9 mouse cellular contexts compared by ENCODE assay signal in genomic region chr19:22884357-22884756, GRCm38 (mm10).
DNase-seq lines count a peak whose midpoint lies in the region; ATAC-seq and TF ChIP-seq lines count a peak whose summit lies in the region.
"Had no signal": no experiment of that assay in that cellular context is flagged by ENCODE, and none has a peak within 500 bp of the region (broad histone marks: within the 10 kb centered on the region; RNA-seq: fewer than 3 reads in every experiment).

No protein-coding gene starts in this region.

- ATAC-seq in neural tube, embryonic 11.5 days (ENCODE audit: insufficient read depth, low FRiP score, low TSS enrichment), result peak; percentile 67; the same call in 1 of the 2 replicates
- ATAC-seq in hindbrain, embryonic 12.5 days (ENCODE audit: low FRiP score), result peak; percentile 67; the same call in 1 of the 2 replicates
- no peak; the same call in 1 of the 2 replicates for ATAC-seq in limb, embryonic 14.5 days (ENCODE audit: low FRiP score, low read depth)

- no peaks in the 10 kb centered on the region for H3K36me3 ChIP-seq in neural tube, embryonic 11.5 days (ENCODE audit: control insufficient read depth, insufficient read depth, low read length)
- H3K36me3 ChIP-seq in hindbrain, embryonic 12.5 days, result no peaks in the 10 kb centered on the region
- no peaks in the 10 kb centered on the region for H3K36me3 ChIP-seq in limb, embryonic 14.5 days (ENCODE audit: control insufficient read depth, insufficient read depth, low read length)

- no peak overlapping the region for H3K9ac ChIP-seq in neural tube, embryonic 11.5 days (ENCODE audit: low read length)
- peak overlapping the region; percentile 43; the same call in 1 of the 2 replicates for H3K9ac ChIP-seq in hindbrain, embryonic 12.5 days
- H3K9ac ChIP-seq in limb, embryonic 14.5 days (ENCODE audit: low read depth, low read length, severe bottlenecking), result no peak overlapping the region

- no peaks in the 10 kb centered on the region for H3K4me1 ChIP-seq in neural tube, embryonic 11.5 days (ENCODE audit: control insufficient read depth, insufficient read depth, low read length)
- H3K4me1 ChIP-seq in hindbrain, embryonic 12.5 days, result peaks cover 3% of the 10 kb centered on the region; the same call in 1 of the 2 replicates
- no peaks in the 10 kb centered on the region for H3K4me1 ChIP-seq in limb, embryonic 14.5 days (ENCODE audit: control insufficient read depth, insufficient read depth, low read length)

- H3K27me3 ChIP-seq in neural tube, embryonic 11.5 days (ENCODE audit: control insufficient read depth, insufficient read depth, low read length), result no peaks in the 10 kb centered on the region
- H3K27me3 ChIP-seq in hindbrain, embryonic 12.5 days, result 0 out of 2 replicates have a peak, but pooled peaks cover 6% of the 10 kb centered on the region
- no peaks in the 10 kb centered on the region for H3K27me3 ChIP-seq in limb, embryonic 14.5 days (ENCODE audit: control insufficient read depth, insufficient read depth, low read length)

- H3K27ac ChIP-seq in neural tube, embryonic 11.5 days (ENCODE audit: low read depth, low read length), result no peak overlapping the region
- H3K27ac ChIP-seq in hindbrain, embryonic 12.5 days, result no peak overlapping the region
- no peak overlapping the region for H3K27ac ChIP-seq in limb, embryonic 14.5 days (replicated peaks; ENCODE audit: low read depth, low read length)

- TF ChIP-seq POLR2A in limb, embryonic 14.5 days (IDR thresholded peaks at IDR 0.05; ENCODE audit: borderline replicate concordance, extremely low read depth, insufficient read depth, insufficient read length), result no peak

- WGBS in neural tube, embryonic 11.5 days, result 45% methylated on average over 11 of the region's 11 CpGs
- 56% methylated on average over 10 of the region's 11 CpGs for WGBS in hindbrain, embryonic 12.5 days
- 55% methylated on average over 11 of the region's 11 CpGs for WGBS in limb, embryonic 14.5 days

- no peak overlapping the region for H3K4me3 ChIP-seq in neural tube, embryonic 11.5 days (ENCODE audit: low read depth, low read length)
- no peak overlapping the region for H3K4me3 ChIP-seq in hindbrain, embryonic 12.5 days
- no peak overlapping the region for H3K4me3 ChIP-seq in limb, embryonic 14.5 days (replicated peaks; ENCODE audit: low read length)
- H3K4me3 ChIP-seq: erythroblast, embryonic 14.5 days had no signal

- H3K4me2 ChIP-seq in neural tube, embryonic 11.5 days (ENCODE audit: low read depth), result no peak overlapping the region
- H3K4me2 ChIP-seq in hindbrain, embryonic 12.5 days (replicated peaks), result peak overlapping the region; percentile 45
- H3K4me2 ChIP-seq in limb, embryonic 14.5 days (replicated peaks; ENCODE audit: low read depth, low read length, severe bottlenecking), result peak overlapping the region; percentile 45

- peak; percentile 43 for DNase-seq in embryo, embryonic 10 days (ENCODE audit: low spot score)
- DNase-seq in embryo, embryonic 9.5 days (ENCODE audit: extremely low spot score), result no peak
- DNase-seq in neural tube, embryonic 11.5 days (ENCODE audit: low spot score), result peak; percentile 18
- DNase-seq in neural tube, embryonic 10.5 days (ENCODE audit: extremely low spot score, low spot score), result no peak
- no peak for DNase-seq in limb, embryonic 14.5 days (ENCODE audit: low spot score)
- DNase-seq in thymus, postnatal 25 days, result no peak
- DNase-seq in ovary, adult 18-20 months (ENCODE audit: low spot score), result no peak

- H3K9me3 ChIP-seq in neural tube, embryonic 11.5 days (ENCODE audit: control insufficient read depth, low read length), result no peaks in the 10 kb centered on the region
- no peaks in the 10 kb centered on the region for H3K9me3 ChIP-seq in hindbrain, embryonic 12.5 days (replicated peaks)
- H3K9me3 ChIP-seq in limb, embryonic 14.5 days (ENCODE audit: control insufficient read depth, low read length), result no peaks in the 10 kb centered on the region

Comparison
In these comparisons a context has a peak if more than half of its experiments do, and no peak if none do; other contexts are left out.
1. DNase-seq: peak in embryo, embryonic 10 days (single experiment) and neural tube, embryonic 11.5 days (single experiment); none in embryo, embryonic 9.5 days (single experiment), neural tube, embryonic 10.5 days (single experiment), limb, embryonic 14.5 days (single experiment), thymus, postnatal 25 days (single experiment) and ovary, adult 18-20 months (single experiment).